In genomic region chr11:19919460-19919784, GRCm38 (mm10) we compare ENCODE assay signal across 8 mouse cellular contexts. TPM values are rescaled to one million over a fixed set of nuclear protein-coding genes. Genes with fewer than 3 reads are reported as not detected.
DNase-seq lines count a peak whose midpoint lies in the region; ATAC-seq and TF ChIP-seq lines count a peak whose summit lies in the region.

No protein-coding gene starts in this region.

- peak overlapping the region; percentile 65 for H3K4me3 ChIP-seq in heart, adult 2 months
- peak overlapping the region; percentile 76 for H3K4me3 ChIP-seq in heart, embryonic 13.5 days
- peak overlapping the region; percentile 76 for H3K4me3 ChIP-seq in midbrain, embryonic 10.5 days

- peak overlapping the region; percentile 78; the same call in 1 of the 2 replicates for H3K27ac ChIP-seq in heart, adult 2 months
- peak overlapping the region; percentile 80 for H3K27ac ChIP-seq in heart, embryonic 13.5 days (replicated peaks)
- H3K27ac ChIP-seq in midbrain, embryonic 10.5 days (replicated peaks), result peak overlapping the region; percentile 94

- TF ChIP-seq CTCF in heart, adult 2 months (IDR thresholded peaks at IDR 0.05), result no peak

- TF ChIP-seq EP300 in heart, adult 2 months (IDR thresholded peaks at IDR 0.05; ENCODE audit: insufficient read depth, low read depth, low read length), result no peak

- intact Hi-C loops in heart, adult 2 months (cut with DNase I), result no loop called here
- intact Hi-C loops in heart, postnatal 25 days (cut with DNase I), result loop anchor here (2.0 kb wide), 1 partner anchor 115 kb away; no protein-coding TSS in a partner anchor

- peaks cover 2% of the 10 kb centered on the region for H3K4me1 ChIP-seq in heart, adult 2 months (ENCODE audit: control insufficient read depth, insufficient read depth, low read length)
- H3K4me1 ChIP-seq in heart, embryonic 13.5 days, result peaks cover 33% of the 10 kb centered on the region
- H3K4me1 ChIP-seq in midbrain, embryonic 10.5 days, result peaks cover 53% of the 10 kb centered on the region

- peak overlapping the region; percentile 86 for H3K4me2 ChIP-seq in heart, embryonic 13.5 days

- H3K9me3 ChIP-seq in heart, embryonic 13.5 days, result no peaks in the 10 kb centered on the region
- H3K9me3 ChIP-seq in midbrain, embryonic 10.5 days (replicated peaks), result no peaks in the 10 kb centered on the region; the same call in 1 of the 2 replicates

- 25% methylated on average over 6 of the region's 6 CpGs for WGBS in heart, adult 2 months
- 5% methylated on average over 6 of the region's 6 CpGs for WGBS in heart, embryonic 13.5 days
- 1% methylated on average over 6 of the region's 6 CpGs for WGBS in midbrain, embryonic 10.5 days

- no peaks in the 10 kb centered on the region for H3K79me2 ChIP-seq in heart, adult 2 months (replicated peaks; ENCODE audit: control insufficient read depth, insufficient read depth, low read length)

- H3K27me3 ChIP-seq in heart, adult 2 months (ENCODE audit: control insufficient read depth, insufficient read depth, low read length), result no peaks in the 10 kb centered on the region
- H3K27me3 ChIP-seq in heart, embryonic 13.5 days (replicated peaks), result peaks cover 6% of the 10 kb centered on the region
- H3K27me3 ChIP-seq in midbrain, embryonic 10.5 days (ENCODE audit: low read depth, poor library complexity, severe bottlenecking), result peaks cover 22% of the 10 kb centered on the region; the same call in 1 of the 2 replicates

- no peak for TF ChIP-seq POLR2A in heart, adult 2 months (IDR thresholded peaks at IDR 0.05; ENCODE audit: insufficient read depth, low read depth, low read length)

- peak overlapping the region; percentile 65 for H3K9ac ChIP-seq in heart, adult 2 months (ENCODE audit: low read depth, low read length)
- peak overlapping the region; percentile 80 for H3K9ac ChIP-seq in heart, embryonic 13.5 days

- no peak for ATAC-seq in heart, embryonic 13.5 days (ENCODE audit: extremely low read depth, insufficient number of reproducible peaks, low FRiP score, low TSS enrichment)

- DNase-seq in heart, adult 2 months, result peak in 1 of 2 experiments; percentile 50
- no peak for DNase-seq in heart, postnatal 25 days (ENCODE audit: low spot score)
- peak; percentile 65 for DNase-seq in adrenal gland, postnatal 10 days
- peak; percentile 59 for DNase-seq in kidney, postnatal 14 days
- DNase-seq in midbrain, embryonic 10.5 days (ENCODE audit: low spot score), result peak; percentile 59
- no peak for DNase-seq in right cerebral cortex, postnatal 25 days
- DNase-seq in MN1 (ENCODE audit: low spot score), result no peak

- no peaks in the 10 kb centered on the region for H3K36me3 ChIP-seq in heart, adult 2 months (ENCODE audit: control insufficient read depth, insufficient read depth, low read length)
- H3K36me3 ChIP-seq in heart, embryonic 13.5 days, result no peaks in the 10 kb centered on the region
- no peaks in the 10 kb centered on the region for H3K36me3 ChIP-seq in midbrain, embryonic 10.5 days

RNA-seq across cellular contexts. Expression of gene Spred2, which starts 4.8 kb away (rescaled TPM):
- 10 to 100 TPM; 22.0 to 22.1 TPM for total RNA-seq in heart, adult 2 months (2021)
- 18.5 and 20.6 TPM in 2 replicates for polyA plus RNA-seq in heart, adult 2 months (2012; rRNA removed)
- total RNA-seq in heart, postnatal 25 days (2021), result 10 to 100 TPM; 20.5 to 28.4 TPM
- total RNA-seq in adrenal gland, postnatal 10 days (2021), result 10 to 100 TPM; 33.1 to 37.0 TPM
- 4.2 and 4.3 TPM in 2 replicates for polyA plus RNA-seq in heart, embryonic 13.5 days (2015; fragmentation: Nextera tagmentation; extraction: Ambion mirVana)
- polyA plus RNA-seq in midbrain, embryonic 10.5 days (2016; fragmentation: Nextera tagmentation; extraction: Ambion mirVana), result 5.9 and 6.8 TPM in 2 replicates

Comparison
In these comparisons a context has a peak if more than half of its experiments do, and no peak if none do; other contexts are left out.
1. DNase-seq: peak in adrenal gland, postnatal 10 days (single experiment), kidney, postnatal 14 days (single experiment) and midbrain, embryonic 10.5 days (single experiment); none in heart, postnatal 25 days (single experiment), right cerebral cortex, postnatal 25 days (single experiment) and MN1 (single experiment).
2. Peak in every context shown above with its lines, with median percentiles within 50 percentile points of each other: H3K27ac ChIP-seq and H3K4me3 ChIP-seq.